Mouse (Mus musculus): ENCODE results near the gene Ankrd1.

Ankrd1 gene

GRCm38 (mm10) chr19:36109318-36109944 is 10.5 kb downstream of the Ankrd1 start:
- DNase-seq = no peak

- no peak for DNase-seq
Measured at GRCm38 (mm10) chr19:36103909-36104308, 16.0 kb downstream of the Ankrd1 start.

- no peak for DNase-seq
Measured at GRCm38 (mm10) chr19:36098916-36099315, 21.0 kb downstream of the Ankrd1 start.

- DNase-seq = no peak
Measured at GRCm38 (mm10) chr19:36098265-36098664, 21.6 kb downstream of the Ankrd1 start.

GRCm38 (mm10) chr19:36097194-36097593 is 22.7 kb downstream of the Ankrd1 start:
- DNase-seq = no peak

GRCm38 (mm10) chr19:36090781-36091180 is 29.1 kb downstream of the Ankrd1 start:
- no peak for DNase-seq

- DNase-seq = peak; percentile 83
Measured at GRCm38 (mm10) chr19:36083262-36084225, 36.4 kb downstream of the Ankrd1 start, which contains the start of gene Rpp30. Rpp30 (plus strand) TSS chr19:36083716.

- DNase-seq = peak; percentile 11
Measured at GRCm38 (mm10) chr19:36082606-36083261, 37.2 kb downstream of the Ankrd1 start.

GRCm38 (mm10) chr19:36062801-36063529 is 56.9 kb downstream of the Ankrd1 start:
- DNase-seq = no peak
